Mouse (Mus musculus) ES-Bruce4 (cell line): ENCODE results near the gene Dlgap1.

Source experiments
- CTCF ChIP-seq: IDR thresholded peaks from one replicate; pipeline ENCODE4 v1.8.1; 2011; ENCODE audit warnings: low read depth, low read length
- POLR2A ChIP-seq: IDR thresholded peaks from one replicate; pipeline ENCODE4 v1.8.1; 2011; ENCODE audit warnings: low read length; ENCODE audit not compliant: insufficient read depth

DNA sequence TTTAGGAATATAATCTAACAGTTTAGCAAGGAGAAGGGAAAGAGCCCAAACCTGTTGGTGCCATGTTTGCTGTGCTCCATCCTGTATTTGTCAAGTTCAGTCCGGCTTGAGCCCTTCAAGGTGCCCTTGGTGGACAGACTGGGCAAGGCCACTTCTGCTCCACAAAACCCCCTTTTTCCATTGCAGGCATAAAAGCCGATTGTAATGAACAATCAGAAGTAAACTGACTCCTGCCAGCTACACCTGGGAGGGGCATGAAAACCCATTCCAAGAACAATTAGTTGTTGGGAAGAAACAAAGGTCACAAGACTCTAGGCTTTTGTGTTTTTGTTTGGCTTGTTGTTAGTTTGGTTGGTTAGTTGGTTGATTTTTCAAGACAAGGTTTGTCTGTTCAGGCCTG, 859.7 kb downstream of the Dlgap1 start:
- TF ChIP-seq POLR2A: no peak
- no peak for TF ChIP-seq CTCF
